ENCODE assay signal across 8 mouse cellular contexts in genomic region chr5:104507829-104508194, GRCm38 (mm10). TPM values are rescaled to one million over a fixed set of nuclear protein-coding genes. Genes with fewer than 3 reads are reported as not detected.
A peak's percentile ranks its signal among the peaks of the same experiment; 100 is the strongest.
DNase-seq lines count a peak whose midpoint lies in the region; ATAC-seq and TF ChIP-seq lines count a peak whose summit lies in the region.

No protein-coding gene starts in this region.

- H3K27ac ChIP-seq in cerebellum, adult 2 months (ENCODE audit: insufficient read depth, low read length): no peak overlapping the region
- H3K27ac ChIP-seq in neural tube, embryonic 11.5 days (ENCODE audit: low read depth, low read length): no peak overlapping the region
- no peak overlapping the region for H3K27ac ChIP-seq in liver, embryonic 11.5 days (ENCODE audit: low read depth, low read length)
- H3K27ac ChIP-seq in stomach, embryonic 16.5 days (ENCODE audit: low read length): no peak overlapping the region
- H3K27ac ChIP-seq in thymus, adult 2 months (ENCODE audit: control insufficient read depth, insufficient read depth, low read length): no peak overlapping the region

- H3K4me3 ChIP-seq in cerebellum, adult 2 months (replicated peaks; ENCODE audit: insufficient read depth, low read depth, low read length): peak overlapping the region; percentile 68
- H3K4me3 ChIP-seq in neural tube, embryonic 11.5 days (ENCODE audit: low read depth, low read length): peak overlapping the region; percentile 89
- H3K4me3 ChIP-seq in liver, embryonic 11.5 days (ENCODE audit: low read depth, low read length): peak overlapping the region; percentile 83
- H3K4me3 ChIP-seq in stomach, embryonic 16.5 days (replicated peaks; ENCODE audit: low read length): peak overlapping the region; percentile 91
- H3K4me3 ChIP-seq in thymus, adult 2 months (ENCODE audit: control insufficient read depth, insufficient read depth, low read length): no peak overlapping the region

- no peaks in the 10 kb centered on the region for H3K9me3 ChIP-seq in neural tube, embryonic 11.5 days (ENCODE audit: control insufficient read depth, low read length)
- H3K9me3 ChIP-seq in liver, embryonic 11.5 days (ENCODE audit: control insufficient read depth, low read length): no peaks in the 10 kb centered on the region
- no peaks in the 10 kb centered on the region for H3K9me3 ChIP-seq in stomach, embryonic 16.5 days (replicated peaks; ENCODE audit: control insufficient read depth, low read length)

- H3K9ac ChIP-seq in neural tube, embryonic 11.5 days (ENCODE audit: low read length): no peak overlapping the region
- H3K9ac ChIP-seq in liver, embryonic 11.5 days (ENCODE audit: low read depth, low read length): 0 out of 2 replicates have a peak overlapping the region, but pooled peaks have one; percentile 34
- peak overlapping the region; percentile 92; the same call in 1 of the 2 replicates for H3K9ac ChIP-seq in stomach, embryonic 16.5 days (ENCODE audit: low read length)

- no peak for TF ChIP-seq POLR2A in cerebellum, adult 2 months (IDR thresholded peaks at IDR 0.05; ENCODE audit: borderline replicate concordance, insufficient read depth, low read length)
- no peak for TF ChIP-seq POLR2A in thymus, adult 2 months (IDR thresholded peaks at IDR 0.05; ENCODE audit: control insufficient read depth, extremely low read depth, insufficient read depth, low read length, poor library complexity)

- no peak for TF ChIP-seq CTCF in cerebellum, adult 2 months (IDR thresholded peaks at IDR 0.05; ENCODE audit: borderline replicate concordance, insufficient read depth, low read depth, low read length)
- no peak for TF ChIP-seq CTCF in thymus, adult 2 months (IDR thresholded peaks at IDR 0.05; ENCODE audit: borderline replicate concordance, control insufficient read depth, extremely low read depth, insufficient read depth, low read length, poor library complexity)

- WGBS in cerebellum, adult 2 months: 2% methylated on average over 2 of the region's 2 CpGs
- 0% methylated on average over 2 of the region's 2 CpGs for WGBS in neural tube, embryonic 11.5 days
- 1% methylated on average over 2 of the region's 2 CpGs for WGBS in liver, embryonic 11.5 days
- WGBS in stomach, embryonic 16.5 days: 0% methylated on average over 2 of the region's 2 CpGs
- WGBS in thymus, adult 2 months: 4% methylated on average over 2 of the region's 2 CpGs

- peak overlapping the region; percentile 33; the same call in 1 of the 2 replicates for H3K4me2 ChIP-seq in neural tube, embryonic 11.5 days (ENCODE audit: low read depth)
- H3K4me2 ChIP-seq in liver, embryonic 11.5 days: peak overlapping the region; percentile 86
- H3K4me2 ChIP-seq in stomach, embryonic 16.5 days (ENCODE audit: low read depth, low read length): peak overlapping the region; percentile 85

- peaks cover 4% of the 10 kb centered on the region; the same call in 1 of the 2 replicates for H3K36me3 ChIP-seq in neural tube, embryonic 11.5 days (ENCODE audit: control insufficient read depth, insufficient read depth, low read length)
- peaks cover 8% of the 10 kb centered on the region for H3K36me3 ChIP-seq in liver, embryonic 11.5 days (ENCODE audit: control insufficient read depth, insufficient read depth, low read length)
- peaks cover 6% of the 10 kb centered on the region; the same call in 1 of the 2 replicates for H3K36me3 ChIP-seq in stomach, embryonic 16.5 days (ENCODE audit: control insufficient read depth, insufficient read depth, low read length)
- no peaks in the 10 kb centered on the region for H3K36me3 ChIP-seq in thymus, adult 2 months (ENCODE audit: control insufficient read depth, insufficient read depth, low read length)

- no peaks in the 10 kb centered on the region for H3K27me3 ChIP-seq in cerebellum, adult 2 months (ENCODE audit: control insufficient read depth, insufficient read depth, low read length)
- H3K27me3 ChIP-seq in neural tube, embryonic 11.5 days (ENCODE audit: control insufficient read depth, insufficient read depth, low read length): no peaks in the 10 kb centered on the region
- no peaks in the 10 kb centered on the region for H3K27me3 ChIP-seq in liver, embryonic 11.5 days (replicated peaks; ENCODE audit: control insufficient read depth, insufficient read depth, low read length)
- no peaks in the 10 kb centered on the region for H3K27me3 ChIP-seq in stomach, embryonic 16.5 days (ENCODE audit: control insufficient read depth, insufficient read depth, low read length)
- no peaks in the 10 kb centered on the region for H3K27me3 ChIP-seq in thymus, adult 2 months (ENCODE audit: control insufficient read depth, insufficient read depth, low read length)

- peak; percentile 42 for ATAC-seq in neural tube, embryonic 11.5 days (ENCODE audit: insufficient read depth, low FRiP score, low TSS enrichment)
- ATAC-seq in liver, embryonic 11.5 days (replicated peaks; ENCODE audit: low FRiP score): no peak
- no peak for ATAC-seq in stomach, embryonic 16.5 days (ENCODE audit: insufficient read depth, low FRiP score)

- no peaks in the 10 kb centered on the region for H3K4me1 ChIP-seq in cerebellum, adult 2 months (ENCODE audit: control insufficient read depth, insufficient read depth, low read length)
- H3K4me1 ChIP-seq in neural tube, embryonic 11.5 days (ENCODE audit: control insufficient read depth, insufficient read depth, low read length): no peaks in the 10 kb centered on the region; the same call in 1 of the 2 replicates
- peaks cover 7% of the 10 kb centered on the region; the same call in 1 of the 2 replicates for H3K4me1 ChIP-seq in liver, embryonic 11.5 days (replicated peaks; ENCODE audit: control insufficient read depth, insufficient read depth, low read length)
- H3K4me1 ChIP-seq in stomach, embryonic 16.5 days (ENCODE audit: control insufficient read depth, insufficient read depth, low read length): peaks cover 9% of the 10 kb centered on the region; the same call in 1 of the 2 replicates
- H3K4me1 ChIP-seq in thymus, adult 2 months (replicated peaks; ENCODE audit: control insufficient read depth, insufficient read depth, low read length): no peaks in the 10 kb centered on the region; the same call in 1 of the 2 replicates

- no peak for DNase-seq in cerebellum, adult 2 months
- no peak for DNase-seq in cerebellum, adult 11 months
- no peak for DNase-seq in neural tube, embryonic 11.5 days (ENCODE audit: low spot score)
- no peak for DNase-seq in neural tube, embryonic 10.5 days (ENCODE audit: extremely low spot score, low spot score)
- DNase-seq in liver, embryonic 11.5 days (ENCODE audit: low spot score): no peak
- no peak for DNase-seq in thymus, adult 2 months
- DNase-seq in kidney, postnatal 36 days: no peak

RNA-seq across cellular contexts. Expression of gene BC005561, which starts 0.3 kb away (rescaled TPM):
- 4.3 and 4.9 TPM in 2 replicates for polyA plus RNA-seq in cerebellum, adult 2 months (2012; rRNA removed)
- polyA plus RNA-seq in neural tube, embryonic 11.5 days (2014; fragmentation: Nextera tagmentation; extraction: Ambion mirVana): 14.1 and 15.0 TPM in 2 replicates
- polyA plus RNA-seq in liver, embryonic 11.5 days (2014; fragmentation: Nextera tagmentation; extraction: Ambion mirVana): 8.9 and 9.1 TPM in 2 replicates
- 8.5 and 10.7 TPM in 2 replicates for polyA plus RNA-seq in stomach, embryonic 16.5 days (2015; fragmentation: Nextera tagmentation; extraction: Ambion mirVana)
- 1.6 and 2.2 TPM in 2 replicates for polyA plus RNA-seq in thymus, adult 2 months (2012; rRNA removed)

RNA-seq across cellular contexts. Expression of gene Pkd2, which starts 48.6 kb away (rescaled TPM):
- 34.8 and 37.1 TPM in 2 replicates for polyA plus RNA-seq in cerebellum, adult 2 months (2012; rRNA removed)
- polyA plus RNA-seq in neural tube, embryonic 11.5 days (2014; fragmentation: Nextera tagmentation; extraction: Ambion mirVana): 14.6 and 14.7 TPM in 2 replicates
- 6.8 and 6.9 TPM in 2 replicates for polyA plus RNA-seq in liver, embryonic 11.5 days (2014; fragmentation: Nextera tagmentation; extraction: Ambion mirVana)
- polyA plus RNA-seq in stomach, embryonic 16.5 days (2015; fragmentation: Nextera tagmentation; extraction: Ambion mirVana): 11.6 and 11.7 TPM in 2 replicates
- 4.2 and 4.3 TPM in 2 replicates for polyA plus RNA-seq in thymus, adult 2 months (2012; rRNA removed)

Comparison
In these comparisons a context has a peak if more than half of its experiments do, and no peak if none do; other contexts are left out.
1. H3K4me2 ChIP-seq: peak in every context shown above with its lines; median percentile 86 in liver, embryonic 11.5 days; 85 in stomach, embryonic 16.5 days; 33 in neural tube, embryonic 11.5 days.